Mouse (Mus musculus) liver, embryonic 13.5 days (tissue): Measurements from ENCODE around the gene Glis1. TPM values are rescaled to one million over a fixed set of nuclear protein-coding genes. Genes with fewer than 3 reads are reported as not detected.
"Not testable (repeated sequence)": the region's sequence is repeated elsewhere in the genome, so short reads cannot be mapped to it uniquely, and the experiment has no call there.

ENCODE experiments used
- ATAC-seq: fragments of 200-750 bp; cut with Nextera tagmentation; 2 replicates; pipeline ENCODE4 v1.8.0; 2017; ENCODE audit warnings: low read depth, mild to moderate bottlenecking, moderate number of reproducible peaks, moderate library complexity
- DNase-seq: peaks from one replicate; pipeline ENCODE4 v3.0.0; 2022
- H3K27ac ChIP-seq: fragments of 300-500 bp; sonication (generic); 2 replicates; pipeline ENCODE4 v1.5.1; 2015; ENCODE audit warnings: moderate library complexity, mild to moderate bottlenecking, inconsistent platforms
- H3K27me3 ChIP-seq: fragments of 300-500 bp; sonication (generic); 2 replicates; pipeline ENCODE4 v1.6.1; 2015; ENCODE audit warnings: mild to moderate bottlenecking, inconsistent platforms
- H3K36me3 ChIP-seq: fragments of 300-500 bp; sonication (generic); 2 replicates; pipeline ENCODE4 v1.6.1; 2015; ENCODE audit warnings: mild to moderate bottlenecking, inconsistent platforms
- H3K4me1 ChIP-seq: fragments of 300-500 bp; sonication (generic); replicated peaks from 2 replicates; pipeline ENCODE4 v1.6.1; 2015; ENCODE audit warnings: inconsistent platforms
- H3K4me2 ChIP-seq: fragments of 300-500 bp; sonication (generic); 2 replicates; pipeline ENCODE4 v1.6.1; 2015; ENCODE audit warnings: inconsistent platforms, mild to moderate bottlenecking, moderate library complexity
- H3K4me3 ChIP-seq: fragments of 300-500 bp; sonication (generic); replicated peaks from 2 replicates; pipeline ENCODE4 v1.5.1; 2015; ENCODE audit warnings: mild to moderate bottlenecking, inconsistent platforms
- H3K9ac ChIP-seq: fragments of 300-500 bp; sonication (generic); 2 replicates; pipeline ENCODE4 v1.6.1; 2015; ENCODE audit warnings: mild to moderate bottlenecking, inconsistent platforms
- H3K9me3 ChIP-seq: fragments of 300-500 bp; sonication (generic); replicated peaks from 2 replicates; pipeline ENCODE4 v1.6.1; 2016; ENCODE audit warnings: inconsistent platforms
- WGBS: fragments of 180-500 bp; shearing (Covaris S2); methylation state at CpG from one replicate; pipeline ENCODE4 v1.1.7; 2015; ENCODE audit not compliant: insufficient replicate concordance; 5-methylcytosine and 5-hydroxymethylcytosine counted together
- polyA plus RNA-seq: library from polyadenylated mRNA; unstranded; fragments of >200 nt; fragmentation: Nextera tagmentation; extraction: Ambion mirVana; gene quantifications from 2 replicates; pipeline ENCODE4 v1.2.1, GENCODE M21; 2015

Gene Glis1
- polyA plus RNA-seq, 1 experiment from 2014 or later = 0.69 TPM

GRCm38 (mm10) chr4:107580883-107581282 lies 146.5 kb downstream of the Glis1 start:
- Histone ChIP-seq H3K27ac (no peak overlapping the region), H3K4me3 (no peak overlapping the region), H3K4me1 (no peaks in the 10 kb centered on the region; the same call in 1 of the 2 replicates), H3K27me3 (no peaks in the 10 kb centered on the region), H3K9ac (no peak overlapping the region), H3K4me2 (no peak overlapping the region), H3K9me3 (no peaks in the 10 kb centered on the region), H3K36me3 (no peaks in the 10 kb centered on the region)
- ATAC-seq (no peak), DNase-seq (no peak)
- 79% methylated on average over 11 of the region's 11 CpGs for WGBS

- Histone ChIP-seq H3K27ac (no peak overlapping the region), H3K9ac (no peak overlapping the region), H3K4me3 (no peak overlapping the region), H3K36me3 (no peaks in the 10 kb centered on the region), H3K4me2 (no peak overlapping the region), H3K9me3 (no peaks in the 10 kb centered on the region), H3K4me1 (no peaks in the 10 kb centered on the region), H3K27me3 (0 out of 2 replicates have a peak, but pooled peaks cover 7% of the 10 kb centered on the region)
- 31% methylated on average over 5 of the region's 5 CpGs for WGBS
- no peak for DNase-seq
- ATAC-seq = no peak
Observed at GRCm38 (mm10) chr4:107586391-107586790, 152.0 kb downstream of the Glis1 start.

- DNase-seq (no peak), ATAC-seq (no peak)
- no peaks in the 10 kb centered on the region for H3K4me1 ChIP-seq
- H3K9me3 ChIP-seq = no peaks in the 10 kb centered on the region
- no peaks in the 10 kb centered on the region for H3K36me3 ChIP-seq
- H3K4me3 ChIP-seq = no peak overlapping the region
- WGBS = 53% methylated on average over 7 of the region's 7 CpGs
- H3K27me3 ChIP-seq = peaks cover 10% of the 10 kb centered on the region; the same call in 1 of the 2 replicates
- H3K9ac ChIP-seq = no peak overlapping the region
- no peak overlapping the region for H3K4me2 ChIP-seq
- no peak overlapping the region for H3K27ac ChIP-seq
Observed at GRCm38 (mm10) chr4:107588637-107589036, 154.2 kb downstream of the Glis1 start.

- Histone ChIP-seq H3K9ac (no peak overlapping the region), H3K27ac (no peak overlapping the region), H3K4me3 (no peak overlapping the region), H3K27me3 (peaks cover 10% of the 10 kb centered on the region; the same call in 1 of the 2 replicates), H3K4me2 (no peak overlapping the region), H3K4me1 (no peaks in the 10 kb centered on the region), H3K9me3 (no peaks in the 10 kb centered on the region), H3K36me3 (no peaks in the 10 kb centered on the region)
- DNase-seq = no peak
- WGBS = 70% methylated on average over 8 of the region's 8 CpGs
- ATAC-seq = no peak
Observed at GRCm38 (mm10) chr4:107589046-107589445, 154.7 kb downstream of the Glis1 start.

GRCm38 (mm10) chr4:107590805-107591534 lies 156.6 kb downstream of the Glis1 start:
- Histone ChIP-seq H3K27ac (no peak overlapping the region), H3K4me1 (no peaks in the 10 kb centered on the region), H3K4me3 (no peak overlapping the region), H3K9me3 (no peaks in the 10 kb centered on the region), H3K27me3 (peaks cover 10% of the 10 kb centered on the region; the same call in 1 of the 2 replicates), H3K9ac (no peak overlapping the region), H3K4me2 (no peak overlapping the region), H3K36me3 (no peaks in the 10 kb centered on the region)
- WGBS = 65% methylated on average over 14 of the region's 14 CpGs
- no peak for ATAC-seq
- DNase-seq = no peak

- Histone ChIP-seq H3K9ac (no peak overlapping the region), H3K4me1 (peaks cover 8% of the 10 kb centered on the region), H3K27ac (no peak overlapping the region), H3K27me3 (peaks cover 10% of the 10 kb centered on the region; the same call in 1 of the 2 replicates), H3K4me2 (no peak overlapping the region), H3K4me3 (no peak overlapping the region), H3K36me3 (no peaks in the 10 kb centered on the region), H3K9me3 (no peaks in the 10 kb centered on the region)
- DNase-seq (no peak), ATAC-seq (no peak)
- 81% methylated on average over 4 of the region's 4 CpGs for WGBS
Observed at GRCm38 (mm10) chr4:107593426-107593825, 159.0 kb downstream of the Glis1 start.

GRCm38 (mm10) chr4:107597226-107597897 lies 163.0 kb downstream of the Glis1 start:
- ATAC-seq = no peak

GRCm38 (mm10) chr4:107597898-107598580 lies 163.6 kb downstream of the Glis1 start:
- WGBS = 15% methylated on average over 10 of the region's 10 CpGs
- no peak for ATAC-seq

More at GRCm38 (mm10) chr4:107597226-107597897, 163.0 kb downstream of the Glis1 start:
- Histone ChIP-seq H3K27ac (no peak overlapping the region), H3K4me2 (no peak overlapping the region), H3K36me3 (no peaks in the 10 kb centered on the region), H3K9ac (no peak overlapping the region), H3K9me3 (no peaks in the 10 kb centered on the region), H3K27me3 (peaks cover 9% of the 10 kb centered on the region), H3K4me1 (peaks cover 8% of the 10 kb centered on the region), H3K4me3 (no peak overlapping the region)
- WGBS = 60% methylated on average over 9 of the region's 9 CpGs
- no peak for DNase-seq

GRCm38 (mm10) chr4:107598581-107598958 lies 164.2 kb downstream of the Glis1 start:
- not testable (repeated sequence) for H3K9ac ChIP-seq, H3K27ac ChIP-seq, ATAC-seq, H3K36me3 ChIP-seq, H3K4me1 ChIP-seq, H3K27me3 ChIP-seq, H3K9me3 ChIP-seq, H3K4me3 ChIP-seq, DNase-seq, H3K4me2 ChIP-seq
- WGBS = 78% methylated on average over 5 of the region's 5 CpGs

More at GRCm38 (mm10) chr4:107597898-107598580, 163.6 kb downstream of the Glis1 start:
- DNase-seq = no peak
- peaks cover 8% of the 10 kb centered on the region for H3K4me1 ChIP-seq
- no peak overlapping the region for H3K9ac ChIP-seq
- H3K27ac ChIP-seq = no peak overlapping the region
- no peak overlapping the region for H3K4me3 ChIP-seq
- no peaks in the 10 kb centered on the region for H3K36me3 ChIP-seq
- H3K9me3 ChIP-seq = no peaks in the 10 kb centered on the region
- H3K4me2 ChIP-seq = no peak overlapping the region
- peaks cover 6% of the 10 kb centered on the region for H3K27me3 ChIP-seq

GRCm38 (mm10) chr4:107602284-107602683 lies 167.9 kb downstream of the Glis1 start:
- no peaks in the 10 kb centered on the region for H3K9me3 ChIP-seq
- H3K27me3 ChIP-seq = peaks cover 3% of the 10 kb centered on the region
- H3K4me2 ChIP-seq = no peak overlapping the region
- no peak for ATAC-seq
- H3K4me3 ChIP-seq = no peak overlapping the region
- H3K27ac ChIP-seq = no peak overlapping the region
- no peaks in the 10 kb centered on the region for H3K36me3 ChIP-seq
- no peak for DNase-seq
- WGBS = 73% methylated on average over 7 of the region's 7 CpGs
- H3K9ac ChIP-seq = no peak overlapping the region
- peaks cover 37% of the 10 kb centered on the region for H3K4me1 ChIP-seq

GRCm38 (mm10) chr4:107602787-107603186 lies 168.4 kb downstream of the Glis1 start:
- H3K4me3 ChIP-seq = no peak overlapping the region
- ATAC-seq (no peak), DNase-seq (no peak)
- no peak overlapping the region for H3K9ac ChIP-seq
- WGBS = 74% methylated on average over 14 of the region's 14 CpGs
- peaks cover 3% of the 10 kb centered on the region; the same call in 1 of the 2 replicates for H3K27me3 ChIP-seq
- no peak overlapping the region for H3K4me2 ChIP-seq
- H3K4me1 ChIP-seq = peaks cover 40% of the 10 kb centered on the region
- H3K27ac ChIP-seq = no peak overlapping the region
- H3K36me3 ChIP-seq = no peaks in the 10 kb centered on the region
- H3K9me3 ChIP-seq = no peaks in the 10 kb centered on the region
